ENCODE assay signal across 8 mouse cellular contexts in the genomic region with DNA sequence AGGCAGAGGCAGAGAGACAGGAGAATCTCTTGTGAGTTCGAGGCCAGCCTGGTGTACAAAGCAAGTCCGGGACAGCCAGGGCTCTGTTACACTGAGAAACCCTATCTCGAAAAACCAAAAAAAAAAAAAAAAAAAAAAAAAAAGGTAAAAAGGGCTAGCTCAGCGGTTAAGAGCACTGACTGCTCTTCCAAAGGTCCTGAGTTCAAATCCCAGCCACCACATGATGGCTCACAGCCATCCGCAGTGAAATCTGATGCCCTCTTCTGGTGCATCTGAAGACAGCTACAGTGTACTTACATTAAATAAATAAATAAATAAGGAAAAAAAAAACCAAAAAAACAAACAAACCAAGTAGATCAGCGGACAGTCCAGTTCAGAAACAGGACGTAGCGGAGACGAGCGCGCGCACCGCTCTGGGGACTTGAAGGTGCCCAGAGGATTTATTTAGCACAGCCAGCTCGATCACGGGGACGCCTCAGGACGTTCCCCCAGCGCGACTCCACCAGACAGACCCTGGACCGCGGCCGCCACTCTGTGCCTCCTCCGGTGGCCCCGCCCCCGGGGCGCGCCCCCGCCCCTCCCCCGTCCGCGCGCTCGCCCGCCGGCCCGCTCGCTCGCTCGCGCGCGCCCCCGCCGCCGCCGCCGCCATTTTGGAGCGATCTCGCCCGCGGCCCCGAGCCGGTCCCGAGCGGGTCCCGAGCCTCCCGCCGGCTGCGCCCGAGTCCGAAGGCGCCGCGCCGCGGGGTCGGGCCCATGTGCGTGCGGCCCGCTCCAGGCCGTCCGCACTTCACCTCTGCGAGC. TPM values are rescaled to one million over a fixed set of nuclear protein-coding genes. Genes with fewer than 3 reads are reported as not detected.
DNase-seq lines count a peak whose midpoint lies in the region; ATAC-seq and TF ChIP-seq lines count a peak whose summit lies in the region.

TSS of gene Ppp6r2 (plus strand) at position 639 of the 801 bp plus-strand sequence.

- peak; percentile 90 for DNase-seq in MN1 (ENCODE audit: low spot score)
- DNase-seq in cerebellum, adult 9-10 months, result peak; percentile 86
- peak; percentile 43 for DNase-seq in layer of hippocampus, adult 9-10 months (ENCODE audit: low spot score)
- DNase-seq in thymus, adult 18-20 months, result peak; percentile 68 to 71

- TF ChIP-seq CTCF in olfactory bulb, adult 2 months (IDR thresholded peaks at IDR 0.05; ENCODE audit: insufficient read depth, low read depth, low read length), result no peak

- peaks cover 7% of the 10 kb centered on the region; the same call in 1 of the 2 replicates for H3K36me3 ChIP-seq in lung, embryonic 15.5 days

- H3K9ac ChIP-seq in lung, embryonic 15.5 days, result peak within 1 kb of the TSS; percentile 91

- peak within 1 kb of the TSS; percentile 89 for H3K27ac ChIP-seq in lung, embryonic 15.5 days
- peak within 1 kb of the TSS; percentile 81 for H3K27ac ChIP-seq in olfactory bulb, adult 2 months (ENCODE audit: insufficient read depth, low read depth, low read length)

- H3K9me3 ChIP-seq in lung, embryonic 15.5 days, result no peaks in the 10 kb centered on the region

- H3K4me3 ChIP-seq in lung, embryonic 15.5 days, result peak within 1 kb of the TSS; percentile 95
- H3K4me3 ChIP-seq in olfactory bulb, adult 2 months (ENCODE audit: insufficient read depth, low read depth, low read length), result peak within 1 kb of the TSS; percentile 73

- ATAC-seq in frontal cortex, adult (ENCODE audit: low TSS enrichment), result peak; percentile 33
- peak; percentile 47 to 57; a peak in 3 of 4 replicates for ATAC-seq in hematopoietic stem cell, adult 5-6 weeks (replicated peaks in 1 of 2; ENCODE audit: insufficient read depth in 1 of 2, low FRiP score in 2 of 2, low TSS enrichment in 1 of 2, low read depth in 1 of 2, poor library complexity in 2 of 2, severe bottlenecking in 2 of 2)
- peak; percentile 85 for ATAC-seq in lung, embryonic 15.5 days (ENCODE audit: borderline replicate concordance, extremely low read depth, low FRiP score, low TSS enrichment)

- peak within 1 kb of the TSS; percentile 87 for H3K4me2 ChIP-seq in lung, embryonic 15.5 days

- peak; percentile 68 for TF ChIP-seq POLR2A in olfactory bulb, adult 2 months (IDR thresholded peaks at IDR 0.05; ENCODE audit: insufficient read depth, low read depth, low read length)

- peaks cover 14% of the 10 kb centered on the region for H3K4me1 ChIP-seq in lung, embryonic 15.5 days
- H3K4me1 ChIP-seq in olfactory bulb, adult 2 months (ENCODE audit: control insufficient read depth, insufficient read depth, low read length), result peaks cover 10% of the 10 kb centered on the region

- H3K27me3 ChIP-seq in lung, embryonic 15.5 days, result no peaks in the 10 kb centered on the region

- 6% methylated on average over 23 of the region's 73 CpGs for WGBS in lung, embryonic 15.5 days
- 2% methylated on average over 73 of the region's 73 CpGs for WGBS in olfactory bulb, adult 2 months

RNA-seq across cellular contexts. Expression of gene Ppp6r2, which starts in this region (rescaled TPM):
- 29.1 and 53.6 TPM in 2 replicates for total RNA-seq in hematopoietic stem cell, adult 5-6 weeks (2017)
- polyA plus RNA-seq in lung, embryonic 15.5 days (2015; fragmentation: Nextera tagmentation; extraction: Ambion mirVana), result 24.5 and 28.5 TPM in 2 replicates
- polyA plus RNA-seq in olfactory bulb, adult 2 months (2012; ENCODE audit: insufficient read depth, insufficient read length, low replicate concordance, missing spikeins), result not detected in 2 replicates

Comparison
In these comparisons a context has a peak if more than half of its experiments do, and no peak if none do; other contexts are left out.
1. Peak in every context shown above with its lines: DNase-seq, ATAC-seq, H3K4me3 ChIP-seq and H3K27ac ChIP-seq.
2. ATAC-seq: peak in every context shown above with its lines; median percentile 85 in lung, embryonic 15.5 days; 52 in hematopoietic stem cell, adult 5-6 weeks; 33 in frontal cortex, adult.